Mouse (Mus musculus): ENCODE results near the gene Qtrt1. TPM values are rescaled to one million over a fixed set of nuclear protein-coding genes. Genes with fewer than 3 reads are reported as not detected.

Qtrt1 gene
- polyA plus RNA-seq, 1 experiment from 2014 or later: 47.6 TPM

DNA sequence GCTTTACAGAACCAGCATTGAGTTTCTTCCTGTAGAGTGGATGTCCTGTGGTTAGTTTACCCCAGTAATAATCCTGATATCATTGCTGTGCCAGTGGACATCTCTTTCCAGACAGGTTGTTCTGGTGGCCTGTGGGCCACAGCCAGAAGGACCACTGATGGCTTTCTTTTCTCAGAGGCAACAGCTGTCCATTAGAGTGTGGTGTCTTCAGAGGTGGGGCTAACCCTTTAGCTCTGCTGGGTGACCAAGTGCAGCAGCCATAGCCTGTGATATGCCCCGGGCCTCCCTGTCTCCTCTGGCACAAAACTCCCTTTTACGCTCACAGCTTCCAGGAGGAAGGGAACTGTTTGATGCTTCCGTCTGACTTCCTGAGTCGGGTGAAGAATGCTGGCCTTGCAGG is 32.9 kb downstream of the Qtrt1 start:
- Histone ChIP-seq H3K4me1 (ENCODE audit: control insufficient read depth, insufficient read depth, low read length) (no peaks in the 10 kb centered on the region), H3K9me3 (replicated peaks; ENCODE audit: control insufficient read depth, low read length) (no peaks in the 10 kb centered on the region), H3K9ac (replicated peaks; ENCODE audit: low read length) (no peak overlapping the region), H3K4me2 (ENCODE audit: low read depth, low read length) (no peak overlapping the region), H3K36me3 (replicated peaks; ENCODE audit: control insufficient read depth, insufficient read depth, low read depth, low read length) (no peaks in the 10 kb centered on the region), H3K4me3 (ENCODE audit: low read depth, low read length) (no peak overlapping the region), H3K27ac (replicated peaks; ENCODE audit: low read depth, low read length) (no peak overlapping the region), H3K27me3 (ENCODE audit: control insufficient read depth, insufficient read depth, low read length) (no peaks in the 10 kb centered on the region)
- ATAC-seq (replicated peaks; ENCODE audit: insufficient number of reproducible peaks, low FRiP score, low TSS enrichment, low read depth): no peak
- no peak for DNase-seq (ENCODE audit: low spot score)
- WGBS: 87% methylated on average over 4 of the region's 4 CpGs

DNA sequence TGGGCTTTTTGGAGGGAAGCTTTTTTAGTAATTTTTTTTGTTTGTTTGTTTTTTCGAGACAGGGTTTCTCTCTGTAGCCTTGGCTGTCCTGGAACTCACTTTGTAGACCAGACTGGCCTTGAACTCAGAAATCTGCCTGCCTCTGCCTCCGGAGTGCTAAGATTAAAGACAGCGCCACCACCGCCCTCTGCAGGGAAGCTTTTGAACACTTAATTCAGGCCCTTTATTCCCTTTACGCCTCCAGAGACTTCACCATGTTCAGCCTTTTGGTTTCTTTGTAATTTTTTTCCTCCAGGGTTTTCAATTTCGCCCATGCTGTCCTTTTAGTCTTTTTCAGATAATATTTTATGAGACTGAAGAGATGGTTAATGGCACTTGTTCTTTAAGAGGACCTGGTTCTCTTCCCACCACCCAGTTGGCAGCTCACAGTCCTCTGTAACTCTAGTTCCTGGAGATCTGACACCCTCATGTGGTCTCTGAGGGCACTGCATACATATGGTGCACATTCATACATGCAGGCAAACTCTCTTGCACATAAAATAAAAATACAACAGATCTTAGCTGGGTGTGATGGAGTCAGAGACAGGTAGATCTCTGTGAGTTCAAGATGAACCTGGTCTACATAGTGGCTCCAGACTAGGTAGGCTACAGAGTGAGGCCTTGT is 33.6 kb downstream of the Qtrt1 start:
- Histone ChIP-seq H3K36me3 (replicated peaks; ENCODE audit: control insufficient read depth, insufficient read depth, low read depth, low read length) (no peaks in the 10 kb centered on the region), H3K4me1 (ENCODE audit: control insufficient read depth, insufficient read depth, low read length) (no peaks in the 10 kb centered on the region), H3K4me3 (ENCODE audit: low read depth, low read length) (no peak overlapping the region), H3K27me3 (ENCODE audit: control insufficient read depth, insufficient read depth, low read length) (no peaks in the 10 kb centered on the region), H3K4me2 (ENCODE audit: low read depth, low read length) (no peak overlapping the region), H3K9ac (replicated peaks; ENCODE audit: low read length) (no peak overlapping the region), H3K27ac (replicated peaks; ENCODE audit: low read depth, low read length) (no peak overlapping the region), H3K9me3 (replicated peaks; ENCODE audit: control insufficient read depth, low read length) (no peaks in the 10 kb centered on the region)
- 98% methylated on average over 6 of the region's 6 CpGs for WGBS
- no peak for DNase-seq (ENCODE audit: low spot score)
- no peak for ATAC-seq (replicated peaks; ENCODE audit: insufficient number of reproducible peaks, low FRiP score, low TSS enrichment, low read depth)

DNA sequence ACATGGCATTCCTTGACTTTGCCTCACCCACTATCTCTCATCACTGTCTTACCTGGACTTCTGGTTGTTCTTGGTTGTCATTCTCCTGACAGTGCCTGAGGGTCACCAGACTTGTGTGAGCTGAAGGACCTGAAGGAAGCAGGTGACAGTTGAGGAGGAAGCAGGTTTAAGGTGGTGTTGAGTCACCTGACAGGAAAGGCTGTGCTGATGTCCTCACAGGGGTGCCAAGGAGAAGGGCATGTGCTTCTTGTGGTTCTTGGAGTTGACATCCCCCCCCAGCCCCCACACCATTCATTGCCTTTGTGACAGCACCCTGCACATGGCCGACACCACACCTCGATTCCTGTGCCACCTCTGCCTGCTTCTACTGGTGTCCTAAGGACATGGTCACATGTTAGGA is 36.1 kb downstream of the Qtrt1 start:
- no peak for ATAC-seq (replicated peaks; ENCODE audit: insufficient number of reproducible peaks, low FRiP score, low TSS enrichment, low read depth)
- H3K36me3 ChIP-seq (replicated peaks; ENCODE audit: control insufficient read depth, insufficient read depth, low read depth, low read length): no peaks in the 10 kb centered on the region
- H3K4me3 ChIP-seq (ENCODE audit: low read depth, low read length): no peak overlapping the region
- DNase-seq (ENCODE audit: low spot score): no peak
- no peak overlapping the region for H3K9ac ChIP-seq (replicated peaks; ENCODE audit: low read length)
- H3K4me2 ChIP-seq (ENCODE audit: low read depth, low read length): no peak overlapping the region
- H3K27ac ChIP-seq (replicated peaks; ENCODE audit: low read depth, low read length): no peak overlapping the region
- no peaks in the 10 kb centered on the region for H3K27me3 ChIP-seq (ENCODE audit: control insufficient read depth, insufficient read depth, low read length)
- no peaks in the 10 kb centered on the region for H3K4me1 ChIP-seq (ENCODE audit: control insufficient read depth, insufficient read depth, low read length)
- H3K9me3 ChIP-seq (replicated peaks; ENCODE audit: control insufficient read depth, low read length): no peaks in the 10 kb centered on the region
- WGBS: 91% methylated on average over 2 of the region's 2 CpGs

- DNase-seq (ENCODE audit: low spot score): no peak
- ATAC-seq (replicated peaks; ENCODE audit: insufficient number of reproducible peaks, low FRiP score, low TSS enrichment, low read depth): no peak
- WGBS: 86% methylated on average over 2 of the region's 2 CpGs
- Histone ChIP-seq H3K4me2 (ENCODE audit: low read depth, low read length) (no peak overlapping the region), H3K4me1 (ENCODE audit: control insufficient read depth, insufficient read depth, low read length) (no peaks in the 10 kb centered on the region), H3K36me3 (replicated peaks; ENCODE audit: control insufficient read depth, insufficient read depth, low read depth, low read length) (no peaks in the 10 kb centered on the region), H3K27me3 (ENCODE audit: control insufficient read depth, insufficient read depth, low read length) (no peaks in the 10 kb centered on the region), H3K4me3 (ENCODE audit: low read depth, low read length) (no peak overlapping the region), H3K27ac (replicated peaks; ENCODE audit: low read depth, low read length) (no peak overlapping the region), H3K9me3 (replicated peaks; ENCODE audit: control insufficient read depth, low read length) (no peaks in the 10 kb centered on the region), H3K9ac (replicated peaks; ENCODE audit: low read length) (no peak overlapping the region)
Measured at GRCm38 (mm10) chr9:21449710-21450109, 38.1 kb downstream of the Qtrt1 start.

DNA sequence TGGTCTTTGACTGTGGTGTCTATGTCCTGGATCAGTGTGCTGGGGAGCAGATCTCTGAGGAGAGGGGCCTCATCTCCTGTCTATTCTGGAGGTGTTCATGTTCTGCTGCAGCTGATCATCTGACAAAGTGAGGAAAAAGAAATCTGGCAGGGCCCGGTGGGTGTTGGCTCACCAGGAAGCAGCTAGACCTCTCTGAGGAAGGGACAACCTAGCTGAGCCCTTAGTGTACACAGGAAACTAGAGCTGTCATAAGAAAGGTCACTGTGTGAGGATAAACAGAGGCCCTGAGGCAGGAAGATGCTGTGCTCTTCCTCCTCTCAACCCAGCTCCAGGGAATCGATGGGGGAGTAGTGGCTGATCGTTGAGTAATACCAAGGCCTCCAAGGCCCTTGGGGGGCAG is 38.6 kb downstream of the Qtrt1 start:
- 92% methylated on average over 3 of the region's 3 CpGs for WGBS
- no peak overlapping the region for H3K27ac ChIP-seq (replicated peaks; ENCODE audit: low read depth, low read length)
- ATAC-seq (replicated peaks; ENCODE audit: insufficient number of reproducible peaks, low FRiP score, low TSS enrichment, low read depth) (no peak), DNase-seq (ENCODE audit: low spot score) (no peak)
- H3K9me3 ChIP-seq (replicated peaks; ENCODE audit: control insufficient read depth, low read length): no peaks in the 10 kb centered on the region
- H3K27me3 ChIP-seq (ENCODE audit: control insufficient read depth, insufficient read depth, low read length): no peaks in the 10 kb centered on the region
- H3K4me3 ChIP-seq (ENCODE audit: low read depth, low read length): no peak overlapping the region
- H3K36me3 ChIP-seq (replicated peaks; ENCODE audit: control insufficient read depth, insufficient read depth, low read depth, low read length): no peaks in the 10 kb centered on the region
- H3K4me1 ChIP-seq (ENCODE audit: control insufficient read depth, insufficient read depth, low read length): no peaks in the 10 kb centered on the region
- H3K4me2 ChIP-seq (ENCODE audit: low read depth, low read length): no peak overlapping the region
- H3K9ac ChIP-seq (replicated peaks; ENCODE audit: low read length): no peak overlapping the region

DNA sequence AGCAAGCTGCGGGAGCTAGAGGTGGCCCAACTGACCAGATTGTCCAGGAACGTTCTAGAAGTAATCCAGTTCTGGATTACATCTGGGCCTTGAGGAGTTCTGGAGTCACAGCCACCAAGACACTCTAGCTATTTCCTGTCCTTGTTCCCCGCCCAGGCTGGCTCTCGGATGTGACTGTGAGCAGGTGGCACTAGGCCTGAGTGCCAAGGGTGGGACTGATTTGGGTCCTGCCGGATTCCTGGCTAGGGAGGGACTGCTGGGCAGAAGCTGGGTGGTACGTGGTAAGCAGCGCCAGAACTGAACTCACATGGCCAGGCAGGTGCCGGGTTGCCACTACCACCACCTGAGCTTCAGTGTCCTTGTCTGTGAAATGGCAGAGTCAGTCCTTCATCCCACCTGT is 39.8 kb downstream of the Qtrt1 start:
- H3K4me2 ChIP-seq (ENCODE audit: low read depth, low read length): no peak overlapping the region
- H3K27ac ChIP-seq (replicated peaks; ENCODE audit: low read depth, low read length): no peak overlapping the region
- no peaks in the 10 kb centered on the region for H3K9me3 ChIP-seq (replicated peaks; ENCODE audit: control insufficient read depth, low read length)
- H3K4me1 ChIP-seq (ENCODE audit: control insufficient read depth, insufficient read depth, low read length): no peaks in the 10 kb centered on the region
- H3K27me3 ChIP-seq (ENCODE audit: control insufficient read depth, insufficient read depth, low read length): no peaks in the 10 kb centered on the region
- ATAC-seq (replicated peaks; ENCODE audit: insufficient number of reproducible peaks, low FRiP score, low TSS enrichment, low read depth): no peak
- no peak overlapping the region for H3K4me3 ChIP-seq (ENCODE audit: low read depth, low read length)
- 93% methylated on average over 8 of the region's 8 CpGs for WGBS
- no peak for DNase-seq (ENCODE audit: low spot score)
- no peaks in the 10 kb centered on the region for H3K36me3 ChIP-seq (replicated peaks; ENCODE audit: control insufficient read depth, insufficient read depth, low read depth, low read length)
- no peak overlapping the region for H3K9ac ChIP-seq (replicated peaks; ENCODE audit: low read length)

DNA sequence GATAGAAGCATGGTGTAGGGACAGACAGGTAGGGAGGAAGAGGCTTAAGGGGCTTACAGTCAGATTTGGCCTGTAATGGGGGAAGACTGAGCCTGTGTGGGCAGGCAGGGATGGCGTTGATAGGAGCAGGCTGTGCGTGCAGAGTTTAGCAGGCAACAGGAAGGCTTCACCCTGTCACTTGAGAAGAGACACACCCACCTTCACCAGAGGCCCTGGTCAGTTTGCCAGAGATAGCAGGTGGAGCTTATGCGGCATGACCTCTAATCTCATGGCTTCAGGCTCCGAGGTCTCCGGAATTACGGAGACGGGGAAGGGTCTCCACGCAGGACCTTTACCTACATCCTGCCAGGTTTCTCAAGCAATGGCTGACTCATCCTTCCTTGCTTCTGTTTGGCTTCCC is 40.2 kb downstream of the Qtrt1 start:
- no peaks in the 10 kb centered on the region for H3K4me1 ChIP-seq (ENCODE audit: control insufficient read depth, insufficient read depth, low read length)
- H3K4me3 ChIP-seq (ENCODE audit: low read depth, low read length): no peak overlapping the region
- H3K27ac ChIP-seq (replicated peaks; ENCODE audit: low read depth, low read length): no peak overlapping the region
- no peak overlapping the region for H3K9ac ChIP-seq (replicated peaks; ENCODE audit: low read length)
- H3K4me2 ChIP-seq (ENCODE audit: low read depth, low read length): no peak overlapping the region
- 78% methylated on average over 8 of the region's 8 CpGs for WGBS
- H3K9me3 ChIP-seq (replicated peaks; ENCODE audit: control insufficient read depth, low read length): no peaks in the 10 kb centered on the region
- H3K36me3 ChIP-seq (replicated peaks; ENCODE audit: control insufficient read depth, insufficient read depth, low read depth, low read length): no peaks in the 10 kb centered on the region
- DNase-seq (ENCODE audit: low spot score): no peak
- ATAC-seq (replicated peaks; ENCODE audit: insufficient number of reproducible peaks, low FRiP score, low TSS enrichment, low read depth): no peak
- H3K27me3 ChIP-seq (ENCODE audit: control insufficient read depth, insufficient read depth, low read length): no peaks in the 10 kb centered on the region

DNA sequence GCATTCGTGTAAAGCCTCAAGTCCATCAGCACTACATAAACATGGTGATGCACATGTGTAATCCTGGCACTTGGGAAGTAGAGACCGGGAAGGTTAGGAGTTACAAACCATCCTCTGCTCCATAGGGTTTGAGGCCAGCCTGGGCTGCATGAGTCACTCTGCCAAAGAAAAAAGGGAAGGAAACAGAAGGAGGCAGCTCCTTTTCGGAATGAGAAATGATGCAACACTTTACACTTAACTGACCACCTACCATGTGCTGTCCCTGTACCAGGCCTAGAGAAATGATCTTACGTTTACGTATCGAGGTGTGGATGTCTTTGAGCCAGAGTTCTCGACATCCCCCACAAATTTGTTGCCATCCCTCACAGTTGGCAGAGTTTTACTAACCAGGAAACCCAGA is 41.4 kb downstream of the Qtrt1 start:
- 89% methylated on average over 7 of the region's 7 CpGs for WGBS

More for the DNA sequence above, 41.4 kb downstream of the Qtrt1 start:
- H3K27ac ChIP-seq (replicated peaks; ENCODE audit: low read depth, low read length): no peak overlapping the region
- no peaks in the 10 kb centered on the region for H3K4me1 ChIP-seq (ENCODE audit: control insufficient read depth, insufficient read depth, low read length)
- no peak for DNase-seq (ENCODE audit: low spot score)
- no peak overlapping the region for H3K4me2 ChIP-seq (ENCODE audit: low read depth, low read length)
- H3K27me3 ChIP-seq (ENCODE audit: control insufficient read depth, insufficient read depth, low read length): no peaks in the 10 kb centered on the region
- no peak overlapping the region for H3K9ac ChIP-seq (replicated peaks; ENCODE audit: low read length)
- H3K4me3 ChIP-seq (ENCODE audit: low read depth, low read length): no peak overlapping the region
- H3K36me3 ChIP-seq (replicated peaks; ENCODE audit: control insufficient read depth, insufficient read depth, low read depth, low read length): no peaks in the 10 kb centered on the region
- no peak for ATAC-seq (replicated peaks; ENCODE audit: insufficient number of reproducible peaks, low FRiP score, low TSS enrichment, low read depth)
- H3K9me3 ChIP-seq (replicated peaks; ENCODE audit: control insufficient read depth, low read length): no peaks in the 10 kb centered on the region
